Mouse (Mus musculus): ENCODE measurements around the gene Erp29. TPM values are rescaled to one million over a fixed set of nuclear protein-coding genes. Genes with fewer than 3 reads are reported as not detected.

Erp29 gene
- polyA plus RNA-seq, 1 experiment from 2014 or later, result 147 TPM

DNA sequence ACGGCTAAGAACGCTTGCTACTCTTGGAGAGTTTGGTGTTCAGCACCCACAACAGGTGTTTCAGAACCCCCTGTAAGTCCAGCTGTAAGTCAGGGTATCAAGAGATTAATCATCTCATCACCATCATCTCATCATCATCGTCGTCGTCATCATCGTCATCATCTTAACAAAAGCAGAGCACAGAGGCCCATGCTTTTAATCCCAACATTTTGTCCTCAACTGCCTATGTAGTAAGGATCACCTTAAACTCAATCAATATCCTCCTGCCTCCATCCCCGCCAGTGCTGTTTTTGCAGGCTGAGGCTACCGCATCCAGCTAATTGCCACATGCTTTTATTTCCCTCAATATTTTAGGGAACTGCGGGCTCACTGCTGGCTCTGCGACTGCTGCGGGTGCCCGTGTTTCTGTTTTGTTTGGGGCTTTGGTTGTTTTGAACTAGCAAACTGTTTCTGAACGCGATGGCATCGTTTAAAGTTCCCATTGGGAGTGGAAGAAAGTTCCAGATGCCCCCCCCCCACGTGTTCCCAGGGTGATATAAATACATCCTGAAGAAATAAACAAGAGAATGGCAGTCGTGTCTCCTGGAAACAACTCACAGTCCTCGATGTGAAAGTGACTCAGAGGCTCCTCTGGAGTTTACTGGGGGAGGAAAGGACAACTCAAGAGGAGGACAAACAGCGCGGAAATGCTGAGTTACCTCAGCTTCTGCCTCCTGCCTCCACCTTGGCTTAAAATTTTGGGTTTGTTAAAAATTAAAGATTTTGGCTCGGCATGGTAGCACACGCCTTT, 66.0 kb downstream of the Erp29 start:
- WGBS, result 24% methylated on average over 22 of the region's 22 CpGs
- H3K27ac ChIP-seq (ENCODE audit: low read length), result peak overlapping the region; percentile 70; the same call in 1 of the 2 replicates
- H3K4me3 ChIP-seq (ENCODE audit: low read length), result peak overlapping the region; percentile 72
- H3K27me3 ChIP-seq (ENCODE audit: control insufficient read depth, insufficient read depth, low read depth, low read length), result no peaks in the 10 kb centered on the region
- H3K9ac ChIP-seq (ENCODE audit: low read length), result peak overlapping the region; percentile 40; the same call in 1 of the 2 replicates
- no peaks in the 10 kb centered on the region for H3K9me3 ChIP-seq (ENCODE audit: control insufficient read depth, low read length)
- peaks cover 4% of the 10 kb centered on the region; the same call in 1 of the 2 replicates for H3K36me3 ChIP-seq (ENCODE audit: control insufficient read depth, insufficient read depth, low read length)
- peaks cover 21% of the 10 kb centered on the region for H3K4me1 ChIP-seq (replicated peaks; ENCODE audit: control insufficient read depth, insufficient read depth, low read length)
- peak overlapping the region; percentile 74 for H3K4me2 ChIP-seq (ENCODE audit: low read depth, low read length)
- no peak for ATAC-seq (ENCODE audit: low read depth)

DNA sequence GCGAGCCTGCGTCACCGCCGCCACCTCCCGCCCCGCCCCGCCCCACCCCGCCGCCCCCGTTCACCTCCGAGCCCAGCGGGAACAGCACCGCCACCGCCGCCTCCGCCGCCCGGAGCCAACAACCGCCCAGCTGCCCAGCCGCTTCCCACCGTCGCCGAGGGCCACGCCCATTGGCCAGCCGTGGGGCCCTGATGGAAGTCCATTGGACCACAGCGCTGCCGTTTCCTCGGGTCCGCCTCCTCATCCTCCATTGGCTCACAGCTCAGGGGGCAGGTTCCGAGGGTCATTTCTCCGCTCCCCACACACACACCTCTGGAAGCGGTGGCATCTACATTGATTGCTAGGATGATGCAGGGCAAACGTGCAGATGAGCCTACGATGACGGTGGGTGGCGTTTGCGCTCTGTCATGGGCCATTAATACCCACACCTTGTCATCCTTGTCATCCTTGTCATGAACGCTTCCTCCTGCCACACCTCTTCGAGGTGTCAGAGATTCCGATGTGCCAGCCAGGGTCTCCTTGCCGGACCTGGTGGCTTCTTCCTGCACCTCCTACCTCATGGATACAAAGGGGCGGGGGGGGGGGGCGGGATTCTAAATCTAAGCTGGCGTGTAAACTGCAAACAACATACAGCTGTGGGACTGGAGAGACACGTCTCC, 66.7 kb downstream of the Erp29 start, which contains the start of gene Trafd1:
Gene Trafd1 (minus strand): TSS at position 172 of the 659 bp plus-strand sequence.
- Histone ChIP-seq H3K4me2 (ENCODE audit: low read depth, low read length) (peak within 1 kb of the TSS; percentile 74), H3K27ac (ENCODE audit: low read length) (peak within 1 kb of the TSS; percentile 90), H3K27me3 (ENCODE audit: control insufficient read depth, insufficient read depth, low read depth, low read length) (no peaks in the 10 kb centered on the region), H3K9me3 (ENCODE audit: control insufficient read depth, low read length) (peaks cover 5% of the 10 kb centered on the region), H3K9ac (ENCODE audit: low read length) (peak within 1 kb of the TSS; percentile 90), H3K36me3 (ENCODE audit: control insufficient read depth, insufficient read depth, low read length) (peaks cover 11% of the 10 kb centered on the region), H3K4me3 (ENCODE audit: low read length) (peak within 1 kb of the TSS; percentile 72), H3K4me1 (replicated peaks; ENCODE audit: control insufficient read depth, insufficient read depth, low read length) (peaks cover 21% of the 10 kb centered on the region)
- WGBS, result 3% methylated on average over 25 of the region's 45 CpGs
- ATAC-seq (ENCODE audit: low read depth), result peak; percentile 96

DNA sequence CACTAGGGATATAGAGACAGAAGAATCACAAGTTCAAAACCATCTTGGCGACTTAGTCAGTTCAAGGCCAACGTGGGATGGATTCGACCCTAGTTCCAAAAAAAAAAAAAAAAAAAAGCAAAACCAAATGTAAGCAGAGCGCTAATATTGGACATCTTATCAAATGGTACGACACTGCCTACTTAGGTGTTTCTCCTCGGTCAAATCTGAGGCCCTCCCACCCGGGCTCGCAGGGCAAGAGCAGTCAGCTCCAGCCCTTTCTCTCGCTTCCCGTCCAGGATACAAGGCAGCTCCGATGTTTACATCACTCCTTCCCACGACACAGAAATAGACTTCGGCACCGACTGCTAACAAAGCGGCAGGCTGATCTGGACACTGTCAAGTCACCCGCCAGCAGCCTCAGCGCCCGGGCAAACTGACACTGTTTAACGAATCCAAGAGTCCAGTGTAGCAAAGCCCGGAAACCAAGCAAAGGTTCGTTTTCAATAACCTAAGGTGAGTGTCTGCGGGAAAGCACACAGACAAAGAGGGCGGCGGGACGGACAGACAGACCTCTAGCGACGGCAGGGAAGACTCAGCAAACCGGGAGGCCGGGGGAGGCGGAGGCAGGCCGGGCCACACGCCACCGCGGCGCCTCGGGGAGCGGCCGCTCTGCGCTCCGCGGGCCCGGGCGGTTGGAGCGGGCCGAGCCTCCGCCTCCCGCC, 67.4 kb downstream of the Erp29 start:
- H3K9ac ChIP-seq (ENCODE audit: low read length), result peak overlapping the region; percentile 90
- H3K9me3 ChIP-seq (ENCODE audit: control insufficient read depth, low read length), result peaks cover 5% of the 10 kb centered on the region
- H3K27me3 ChIP-seq (ENCODE audit: control insufficient read depth, insufficient read depth, low read depth, low read length), result no peaks in the 10 kb centered on the region
- H3K36me3 ChIP-seq (ENCODE audit: control insufficient read depth, insufficient read depth, low read length), result peaks cover 16% of the 10 kb centered on the region
- H3K4me3 ChIP-seq (ENCODE audit: low read length), result peak overlapping the region; percentile 72
- 2% methylated on average over 30 of the region's 47 CpGs for WGBS
- peak; percentile 69 for ATAC-seq (ENCODE audit: low read depth)
- H3K27ac ChIP-seq (ENCODE audit: low read length), result peak overlapping the region; percentile 90
- H3K4me1 ChIP-seq (replicated peaks; ENCODE audit: control insufficient read depth, insufficient read depth, low read length), result peaks cover 21% of the 10 kb centered on the region
- peak overlapping the region; percentile 74 for H3K4me2 ChIP-seq (ENCODE audit: low read depth, low read length)

DNA sequence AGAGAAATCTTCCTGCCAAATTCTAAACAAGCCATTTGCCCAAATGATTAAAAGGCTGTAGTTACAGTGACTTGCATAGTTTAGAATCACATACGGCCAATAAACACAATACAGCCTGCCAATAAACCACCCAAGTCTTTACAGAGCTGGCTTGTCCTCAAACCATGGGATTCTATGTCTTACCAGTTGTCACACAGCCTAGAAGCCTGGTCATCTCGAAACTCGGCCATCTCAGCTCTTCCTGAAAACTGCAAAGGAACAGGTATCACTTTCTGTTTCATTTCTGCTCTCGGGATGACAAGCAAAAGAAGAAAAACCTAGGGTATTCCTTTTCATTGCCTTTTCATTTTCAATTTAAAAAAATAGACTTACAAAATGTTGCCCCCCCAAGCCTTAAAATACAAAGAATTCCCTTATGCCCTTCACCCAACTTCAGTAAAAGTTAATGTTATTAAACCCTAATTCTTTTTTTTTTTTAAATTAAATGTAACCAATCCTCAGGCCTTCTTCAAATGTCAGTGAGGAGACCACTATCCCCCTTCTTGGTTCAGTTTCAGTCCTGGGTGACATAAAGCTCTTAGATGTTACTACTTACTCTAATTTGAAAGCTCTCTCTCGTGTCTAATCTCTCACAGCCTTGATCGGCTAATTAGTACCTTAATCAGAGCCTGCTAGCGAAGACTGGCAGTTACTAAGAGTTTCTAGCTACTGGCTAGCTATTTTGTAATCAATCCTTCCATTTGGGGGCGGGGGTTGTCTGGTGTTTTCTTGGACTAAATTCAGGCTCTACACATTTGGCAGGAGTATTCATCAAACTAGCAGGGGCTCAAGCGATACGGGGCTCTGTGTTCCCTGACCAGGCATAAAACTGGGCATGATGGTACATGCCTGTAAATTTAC, 68.2 kb downstream of the Erp29 start:
- H3K27me3 ChIP-seq (ENCODE audit: control insufficient read depth, insufficient read depth, low read depth, low read length), result no peaks in the 10 kb centered on the region
- peak overlapping the region; percentile 90 for H3K9ac ChIP-seq (ENCODE audit: low read length)
- H3K27ac ChIP-seq (ENCODE audit: low read length), result peak overlapping the region; percentile 90
- peaks cover 21% of the 10 kb centered on the region for H3K4me1 ChIP-seq (replicated peaks; ENCODE audit: control insufficient read depth, insufficient read depth, low read length)
- peaks cover 5% of the 10 kb centered on the region for H3K9me3 ChIP-seq (ENCODE audit: control insufficient read depth, low read length)
- peak overlapping the region; percentile 72 for H3K4me3 ChIP-seq (ENCODE audit: low read length)
- 44% methylated on average over 10 of the region's 10 CpGs for WGBS
- peak overlapping the region; percentile 74 for H3K4me2 ChIP-seq (ENCODE audit: low read depth, low read length)
- H3K36me3 ChIP-seq (ENCODE audit: control insufficient read depth, insufficient read depth, low read length), result peaks cover 16% of the 10 kb centered on the region
- ATAC-seq (ENCODE audit: low read depth), result no peak

DNA sequence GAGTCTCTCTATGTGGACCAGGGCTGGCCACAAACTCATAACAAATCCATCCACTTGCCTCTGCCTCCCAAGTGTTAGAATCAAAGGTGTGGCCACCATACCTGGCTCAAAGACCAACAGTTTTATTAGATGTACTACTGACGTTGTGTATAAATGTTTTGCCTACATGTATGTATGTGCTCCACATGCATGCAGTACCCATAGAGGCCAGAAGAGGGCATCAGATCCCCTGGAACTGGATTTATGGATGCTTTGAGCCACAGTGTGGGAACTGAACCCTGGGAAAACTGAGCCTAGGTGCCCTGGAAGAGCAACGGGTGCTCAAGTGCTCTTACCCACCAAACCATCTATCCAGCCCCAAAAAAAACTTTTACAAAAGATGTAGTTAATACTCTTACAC, 71.6 kb downstream of the Erp29 start:
- Histone ChIP-seq H3K27me3 (ENCODE audit: control insufficient read depth, insufficient read depth, low read depth, low read length) (no peaks in the 10 kb centered on the region), H3K4me2 (ENCODE audit: low read depth, low read length) (no peak overlapping the region), H3K9ac (ENCODE audit: low read length) (no peak overlapping the region), H3K36me3 (ENCODE audit: control insufficient read depth, insufficient read depth, low read length) (peaks cover 38% of the 10 kb centered on the region), H3K27ac (ENCODE audit: low read length) (no peak overlapping the region), H3K4me1 (replicated peaks; ENCODE audit: control insufficient read depth, insufficient read depth, low read length) (peaks cover 8% of the 10 kb centered on the region), H3K9me3 (ENCODE audit: control insufficient read depth, low read length) (peaks cover 5% of the 10 kb centered on the region), H3K4me3 (ENCODE audit: low read length) (no peak overlapping the region)
- no peak for ATAC-seq (ENCODE audit: low read depth)
- WGBS, result 89% methylated on average over 2 of the region's 2 CpGs

DNA sequence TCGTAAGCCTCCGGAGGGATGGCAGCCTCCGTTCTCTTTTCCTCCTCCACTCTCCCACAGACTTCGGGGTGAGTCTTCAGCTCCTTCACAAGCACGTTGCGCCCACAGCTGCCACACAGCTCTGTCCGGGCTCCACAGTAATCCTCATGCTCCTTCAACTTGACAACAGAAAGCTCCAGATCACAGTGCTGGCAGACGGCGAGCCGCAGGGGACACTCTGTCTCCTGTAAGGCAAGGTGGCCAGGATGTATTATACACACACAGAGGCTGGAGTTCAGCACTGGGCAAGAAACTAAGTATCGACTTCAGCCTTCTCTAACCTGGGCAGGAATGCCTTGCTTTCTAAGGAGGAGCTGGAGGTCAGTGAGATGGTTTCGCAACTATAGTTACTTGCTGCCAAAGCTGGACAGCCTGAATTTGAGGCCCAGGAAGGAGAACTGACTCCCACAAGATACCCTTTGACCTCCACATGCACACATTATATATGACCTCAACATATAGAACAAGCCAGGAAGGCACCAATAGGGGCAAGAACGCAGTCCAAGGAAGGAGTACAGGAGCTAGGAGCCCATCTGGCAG, 73.5 kb downstream of the Erp29 start:
- ATAC-seq (ENCODE audit: low read depth), result no peak
- peaks cover 2% of the 10 kb centered on the region; the same call in 1 of the 2 replicates for H3K4me1 ChIP-seq (replicated peaks; ENCODE audit: control insufficient read depth, insufficient read depth, low read length)
- peaks cover 5% of the 10 kb centered on the region for H3K9me3 ChIP-seq (ENCODE audit: control insufficient read depth, low read length)
- no peak overlapping the region for H3K4me2 ChIP-seq (ENCODE audit: low read depth, low read length)
- no peaks in the 10 kb centered on the region for H3K27me3 ChIP-seq (ENCODE audit: control insufficient read depth, insufficient read depth, low read depth, low read length)
- no peak overlapping the region for H3K4me3 ChIP-seq (ENCODE audit: low read length)
- no peak overlapping the region for H3K9ac ChIP-seq (ENCODE audit: low read length)
- peaks cover 51% of the 10 kb centered on the region for H3K36me3 ChIP-seq (ENCODE audit: control insufficient read depth, insufficient read depth, low read length)
- H3K27ac ChIP-seq (ENCODE audit: low read length), result no peak overlapping the region
- WGBS, result 83% methylated on average over 13 of the region's 13 CpGs

Other genes with a start within 250 kb of the Erp29 start
- 554 and 590 TPM in 2 replicates for gene Rpl6, start 248.0 kb downstream of the Erp29 start, polyA plus RNA-seq (2015; fragmentation: Nextera tagmentation; extraction: Ambion mirVana)
- 2.7 and 3.8 TPM in 2 replicates for gene Hectd4, start 232.3 kb downstream of the Erp29 start, polyA plus RNA-seq (2015; fragmentation: Nextera tagmentation; extraction: Ambion mirVana)
- gene Trafd1, start 66.9 kb downstream of the Erp29 start, polyA plus RNA-seq (2015; fragmentation: Nextera tagmentation; extraction: Ambion mirVana), result 85.9 and 90.7 TPM in 2 replicates
- 35.1 and 35.9 TPM in 2 replicates for gene Naa25, start 54.6 kb downstream of the Erp29 start, polyA plus RNA-seq (2015; fragmentation: Nextera tagmentation; extraction: Ambion mirVana)
- gene Tmem116, start 613 bp downstream of the Erp29 start, polyA plus RNA-seq (2015; fragmentation: Nextera tagmentation; extraction: Ambion mirVana), result 3.0 and 4.5 TPM in 2 replicates
- gene Adam1b, start 50.9 kb upstream of the Erp29 start, polyA plus RNA-seq (2015; fragmentation: Nextera tagmentation; extraction: Ambion mirVana), result 0.11 and 0.14 TPM in 2 replicates
- gene Adam1a, start 93.0 kb upstream of the Erp29 start, polyA plus RNA-seq (2015; fragmentation: Nextera tagmentation; extraction: Ambion mirVana), result 1.1 TPM in 2 replicates
- not detected in 2 replicates for gene Gm42878, start 93.0 kb upstream of the Erp29 start, polyA plus RNA-seq (2015; fragmentation: Nextera tagmentation; extraction: Ambion mirVana)
- 45.3 and 46.4 TPM in 2 replicates for gene Mapkapk5, start 93.4 kb upstream of the Erp29 start, polyA plus RNA-seq (2015; fragmentation: Nextera tagmentation; extraction: Ambion mirVana)
- gene Aldh2, start 141.3 kb upstream of the Erp29 start, polyA plus RNA-seq (2015; fragmentation: Nextera tagmentation; extraction: Ambion mirVana), result 388 and 419 TPM in 2 replicates
- 2.7 and 3.4 TPM in 2 replicates for gene Acad12, start 166.4 kb upstream of the Erp29 start, polyA plus RNA-seq (2015; fragmentation: Nextera tagmentation; extraction: Ambion mirVana)
- 3.1 and 3.6 TPM in 2 replicates for gene Acad10, start 208.0 kb upstream of the Erp29 start, polyA plus RNA-seq (2015; fragmentation: Nextera tagmentation; extraction: Ambion mirVana)
- 32.4 and 36.5 TPM in 2 replicates for gene Brap, start 208.1 kb upstream of the Erp29 start, polyA plus RNA-seq (2015; fragmentation: Nextera tagmentation; extraction: Ambion mirVana)